Mouse (Mus musculus) kidney, postnatal 4 days (tissue): Measurements from ENCODE around the gene Icos.

Experiments
- DNase-seq, 2 experiments: peaks; one replicate each; pipeline ENCODE4 v3.0.0; 2021; ENCODE audit warnings: mixed read lengths in 2 of 2

Gene Icos

DNA sequence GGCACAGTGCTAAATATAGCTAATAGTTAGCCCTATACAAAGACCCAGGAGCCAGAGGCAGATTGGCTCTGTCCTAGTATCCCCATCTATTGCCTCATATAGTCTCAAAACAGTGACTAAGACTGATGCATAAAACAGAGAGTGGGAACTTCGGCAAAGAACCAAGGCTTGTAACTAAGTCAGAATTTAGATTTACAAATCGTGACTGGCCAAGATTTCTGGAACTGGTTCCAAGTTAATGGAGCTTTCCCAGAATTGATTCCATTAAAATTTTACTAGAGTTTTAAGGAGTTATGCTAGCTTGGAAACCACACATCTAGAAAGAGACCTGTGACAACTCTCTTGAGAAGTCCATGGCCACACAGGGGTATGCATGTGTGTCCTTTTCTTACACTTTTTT lies 65.1 kb downstream of the Icos start:
- DNase-seq: no peak

DNA sequence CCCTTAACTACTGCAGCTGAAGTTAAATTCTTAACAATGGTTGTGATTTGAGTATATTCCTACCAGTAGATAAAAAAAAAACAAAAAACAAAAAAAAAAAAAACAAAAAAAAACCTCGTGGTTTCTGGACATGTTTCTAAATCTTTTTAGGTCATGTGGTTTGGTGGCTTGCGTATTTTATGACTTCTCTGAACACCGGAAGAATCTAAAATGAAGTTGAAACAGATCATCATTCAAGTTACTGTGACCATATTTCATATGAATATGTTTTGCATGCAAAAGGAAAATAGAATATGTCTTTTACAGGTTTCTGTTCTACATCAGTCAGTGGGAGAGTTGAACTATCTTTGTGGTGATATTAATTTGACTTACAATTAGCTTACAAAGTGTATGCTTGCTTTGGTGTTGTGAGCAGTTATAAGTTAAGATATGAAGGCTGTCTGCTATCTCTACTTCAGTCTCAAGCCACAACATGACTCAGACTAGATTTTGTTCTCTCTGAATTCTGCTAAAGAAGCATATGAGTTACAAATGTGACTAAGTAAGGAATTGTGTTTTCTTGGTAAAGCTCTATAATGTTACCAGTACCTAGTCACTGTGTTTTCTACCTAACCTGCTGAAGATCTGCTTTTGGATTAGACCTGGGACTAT lies 68.5 kb downstream of the Icos start:
- DNase-seq: no peak

DNA sequence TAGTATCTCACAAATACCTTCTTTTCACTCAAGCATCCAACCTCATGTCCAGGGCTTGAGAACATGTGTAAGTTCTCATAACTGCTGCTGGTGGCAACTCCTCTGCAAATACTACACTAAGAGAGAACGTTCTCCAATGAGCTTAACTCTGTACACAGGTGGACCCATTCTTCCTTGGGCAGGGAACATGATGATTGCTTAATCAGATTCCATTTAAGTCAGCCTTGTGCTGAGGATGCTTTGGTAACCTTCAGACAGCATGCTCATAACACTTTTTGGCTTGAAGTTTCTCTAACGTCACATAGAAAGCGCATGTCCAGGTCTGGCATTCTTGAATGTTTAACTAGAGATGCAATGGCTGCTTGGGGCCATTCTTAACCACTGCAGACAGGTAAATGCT lies 69.6 kb downstream of the Icos start:
- no peak for DNase-seq
